Mouse (Mus musculus) cerebellum, adult 11-12 months (tissue): ENCODE measurements around the gene Ccne1.
"Not testable (repeated sequence)": the region's sequence is repeated elsewhere in the genome, so short reads cannot be mapped to it uniquely, and the experiment has no call there.

Source experiments
- DNase-seq: peaks from one replicate; pipeline ENCODE4 v3.0.0; 2022

Ccne1 gene

GRCm38 (mm10) chr7:38107371-38108259, at the start of gene Ccne1:
TSS of gene Ccne1 (minus strand) at chr7:38107534.
- peak; percentile 97 for DNase-seq

GRCm38 (mm10) chr7:38155829-38156228, 48.5 kb upstream of the Ccne1 start:
- no peak for DNase-seq

- no peak for DNase-seq
These were observed 45.2 kb upstream of the Ccne1 start for GRCm38 (mm10) chr7:38152571-38152970.

GRCm38 (mm10) chr7:38151706-38152312, 44.5 kb upstream of the Ccne1 start:
- DNase-seq: no peak

- no peak for DNase-seq
These were observed 40.1 kb upstream of the Ccne1 start for GRCm38 (mm10) chr7:38147477-38147876.

- peak; percentile 76 for DNase-seq
These were observed 34.6 kb upstream of the Ccne1 start for GRCm38 (mm10) chr7:38141747-38142545.

GRCm38 (mm10) chr7:38140324-38140723, 33.0 kb upstream of the Ccne1 start:
- no peak for DNase-seq

GRCm38 (mm10) chr7:38134471-38134870, 27.1 kb upstream of the Ccne1 start:
- no peak for DNase-seq

GRCm38 (mm10) chr7:38131186-38131585, 23.9 kb upstream of the Ccne1 start:
- DNase-seq: no peak

GRCm38 (mm10) chr7:38129986-38130729, 22.8 kb upstream of the Ccne1 start:
- no peak for DNase-seq

- DNase-seq: no peak
These were observed 22.2 kb upstream of the Ccne1 start for GRCm38 (mm10) chr7:38129491-38129890.

GRCm38 (mm10) chr7:38128256-38128655, 20.9 kb upstream of the Ccne1 start:
- DNase-seq: not testable (repeated sequence)

- peak; percentile 65 for DNase-seq
These were observed 18.3 kb upstream of the Ccne1 start for GRCm38 (mm10) chr7:38125565-38126159.

GRCm38 (mm10) chr7:38124164-38124563, 16.8 kb upstream of the Ccne1 start:
- not testable (repeated sequence) for DNase-seq

- no peak for DNase-seq
These were observed 11.3 kb upstream of the Ccne1 start for GRCm38 (mm10) chr7:38118594-38118993.

- no peak for DNase-seq
These were observed 5.1 kb upstream of the Ccne1 start for GRCm38 (mm10) chr7:38112451-38112850.

- peak; percentile 66 for DNase-seq
These were observed 4.7 kb upstream of the Ccne1 start for GRCm38 (mm10) chr7:38111996-38112395.

- peak; percentile 62 for DNase-seq
These were observed 912 bp upstream of the Ccne1 start for GRCm38 (mm10) chr7:38108260-38108632.

- peak; percentile 84 for DNase-seq
These were observed 523 bp downstream of the Ccne1 start for GRCm38 (mm10) chr7:38106711-38107311.

GRCm38 (mm10) chr7:38105379-38105778, 2.0 kb downstream of the Ccne1 start:
- DNase-seq: no peak

GRCm38 (mm10) chr7:38104097-38104496, 3.2 kb downstream of the Ccne1 start:
- no peak for DNase-seq

- no peak for DNase-seq
These were observed 13.0 kb downstream of the Ccne1 start for GRCm38 (mm10) chr7:38094353-38094752.
